Mouse (Mus musculus) thymus, postnatal 36 days (tissue): ENCODE data around the gene Stard3.

Source experiments
- DNase-seq, 2 experiments: peaks; one replicate each; pipeline ENCODE4 v3.0.0; 2022; ENCODE audit warnings: mixed read lengths in 2 of 2

Gene Stard3

GRCm38 (mm10) chr11:98348083-98348961 lies 9.8 kb upstream of the Stard3 start, which contains the start of gene Ppp1r1b:
Gene Ppp1r1b (plus strand): TSS chr11:98348404.
- peak; percentile 67 to 78 for DNase-seq

- DNase-seq = no peak
Measured at GRCm38 (mm10) chr11:98349308-98349707, 8.9 kb upstream of the Stard3 start.

- no peak for DNase-seq
Measured at GRCm38 (mm10) chr11:98352272-98352990, 5.7 kb upstream of the Stard3 start.

GRCm38 (mm10) chr11:98353651-98354211 lies 4.4 kb upstream of the Stard3 start:
- no peak for DNase-seq

DNA sequence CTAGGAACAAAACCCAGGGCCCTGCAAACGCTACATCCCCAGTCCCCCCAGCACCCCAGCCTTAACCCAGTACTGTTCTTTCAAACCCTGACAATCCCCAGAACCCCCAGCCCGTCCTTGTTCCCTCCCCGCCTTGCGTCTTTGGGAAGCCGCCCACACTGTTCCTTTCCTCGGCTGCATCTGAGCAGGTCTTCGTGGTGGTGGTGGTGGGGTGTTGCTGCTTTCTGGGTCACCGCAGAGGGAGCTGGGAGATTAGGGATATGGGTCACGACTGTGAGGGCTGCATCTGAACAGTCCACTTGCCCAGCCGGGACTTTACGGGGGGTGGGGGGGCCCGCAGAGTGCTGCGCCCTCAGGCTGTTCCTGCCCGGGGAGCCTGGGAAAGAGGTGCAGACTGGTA lies 3.7 kb upstream of the Stard3 start:
- DNase-seq = no peak

GRCm38 (mm10) chr11:98355732-98356299 lies 2.4 kb upstream of the Stard3 start:
- peak; percentile 49 to 56 for DNase-seq

- DNase-seq = no peak
Measured at GRCm38 (mm10) chr11:98356625-98357394, 1.4 kb upstream of the Stard3 start.

GRCm38 (mm10) chr11:98357396-98358160 lies 590 bp upstream of the Stard3 start:
- DNase-seq = no peak

- DNase-seq = no peak
Measured at GRCm38 (mm10) chr11:98360866-98361521, 2.8 kb downstream of the Stard3 start.

GRCm38 (mm10) chr11:98363817-98364216 lies 5.6 kb downstream of the Stard3 start:
- DNase-seq = no peak

GRCm38 (mm10) chr11:98364410-98364809 lies 6.2 kb downstream of the Stard3 start:
- no peak for DNase-seq

DNA sequence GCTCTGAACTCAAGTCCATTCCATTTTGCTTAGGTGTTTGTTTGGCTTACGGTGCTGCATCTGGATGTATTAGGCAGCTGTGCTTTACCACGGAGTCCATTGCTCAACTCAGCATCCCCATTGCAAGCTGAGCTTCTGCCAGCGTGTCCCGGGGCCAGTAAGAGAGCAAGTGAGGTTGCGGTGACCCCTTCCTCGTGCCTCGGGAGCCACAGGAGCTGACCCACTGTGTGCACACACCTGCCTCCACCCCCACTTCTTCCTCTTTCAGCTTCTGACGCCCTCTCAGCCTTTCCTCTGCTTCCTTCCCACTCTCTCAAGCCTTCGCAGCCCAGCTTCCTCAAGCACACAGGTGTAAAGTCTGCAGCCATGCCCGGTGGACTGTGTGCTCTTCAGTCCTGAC lies 8.1 kb downstream of the Stard3 start:
- DNase-seq = peak; percentile 29 to 43

- peak; percentile 57 to 73 for DNase-seq
Measured at GRCm38 (mm10) chr11:98367171-98367862, 9.1 kb downstream of the Stard3 start.

- DNase-seq = no peak
Measured at GRCm38 (mm10) chr11:98367863-98368186, 9.7 kb downstream of the Stard3 start.

- no peak for DNase-seq
Measured at GRCm38 (mm10) chr11:98369337-98369736, 11.2 kb downstream of the Stard3 start.

- DNase-seq = no peak
Measured at GRCm38 (mm10) chr11:98370588-98370987, 12.4 kb downstream of the Stard3 start.

DNA sequence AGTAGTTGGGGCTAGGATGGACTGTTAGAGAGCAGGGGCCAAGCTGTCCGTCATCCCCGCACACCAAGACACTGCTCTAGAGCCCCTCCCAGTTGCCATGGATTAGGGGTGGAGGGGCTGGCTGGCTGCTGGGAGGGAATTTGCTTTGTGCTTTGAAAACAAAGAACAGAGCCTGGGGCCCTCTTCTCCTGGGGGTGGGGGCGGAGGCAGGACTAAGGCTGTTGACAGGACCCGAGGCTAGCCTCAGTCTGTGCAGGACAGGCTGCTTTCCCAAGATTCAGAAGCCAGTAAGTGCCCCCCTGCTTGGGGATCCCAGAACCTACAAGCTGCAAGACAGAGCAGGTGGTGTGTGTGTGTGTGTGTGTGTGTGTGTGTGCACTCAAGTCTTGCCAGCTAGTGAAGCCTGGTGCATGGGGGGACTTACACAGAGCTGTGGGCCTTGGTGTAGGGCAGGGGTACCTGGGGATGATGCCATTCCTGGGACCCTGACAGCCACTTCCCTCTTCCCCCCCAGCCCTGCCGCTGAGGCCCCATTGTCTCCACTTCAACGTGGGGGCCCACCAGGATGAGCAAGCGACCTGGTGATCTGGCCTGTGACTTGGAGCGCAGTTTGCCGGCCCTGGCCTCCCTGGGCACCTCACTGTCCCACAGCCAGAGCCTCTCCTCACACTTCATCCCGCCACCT lies 13.5 kb downstream of the Stard3 start:
- DNase-seq = no peak

- DNase-seq = peak; percentile 48 to 54
Measured at GRCm38 (mm10) chr11:98372406-98372805, 14.2 kb downstream of the Stard3 start.

DNA sequence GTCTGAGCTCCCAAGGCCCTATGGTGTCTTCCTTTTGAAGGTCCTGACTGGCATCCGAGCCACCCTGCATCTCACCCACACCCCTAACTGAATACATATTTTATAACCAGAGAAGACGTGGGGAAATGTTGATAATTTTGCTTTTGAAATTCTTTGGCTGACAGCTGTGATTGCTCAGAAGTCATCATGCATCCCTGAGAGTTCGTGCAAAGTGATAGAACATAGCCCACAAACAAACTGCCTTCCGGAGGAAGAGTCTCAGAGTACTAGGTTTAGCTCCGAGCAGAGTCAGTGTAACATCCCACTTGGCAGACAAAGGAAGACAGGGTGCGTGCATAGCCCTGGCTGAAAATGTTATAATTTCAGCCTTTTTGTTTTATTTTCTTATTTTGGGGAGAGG lies 15.1 kb downstream of the Stard3 start:
- no peak for DNase-seq

- DNase-seq = no peak
Measured at GRCm38 (mm10) chr11:98374266-98374665, 16.1 kb downstream of the Stard3 start.
